Mouse (Mus musculus) heart, postnatal 10 days (tissue): Measurements from ENCODE around the gene Slc2a3. TPM values are rescaled to one million over a fixed set of nuclear protein-coding genes. Genes with fewer than 3 reads are reported as not detected.
"Not testable (repeated sequence)": the region's sequence is repeated elsewhere in the genome, so short reads cannot be mapped to it uniquely, and the experiment has no call there.

Experiments used
- DNase-seq, 2 experiments: peaks; one replicate each; pipeline ENCODE4 v3.0.0; 2021
- intact Hi-C: fragments of 180-260 bp; cut with DNase I; formaldehyde crosslinking; loops from one replicate; pipeline ENCODE4 v1.15.1; 2025
- total RNA-seq, 2 experiments: library from RNA; stranded (reverse); gene quantifications; 2 replicates each; pipeline ENCODE4 v1.2.3; 2021

Slc2a3 gene
- total RNA-seq, 2 experiments from 2014 or later: 2.1 to 2.5 TPM

DNA sequence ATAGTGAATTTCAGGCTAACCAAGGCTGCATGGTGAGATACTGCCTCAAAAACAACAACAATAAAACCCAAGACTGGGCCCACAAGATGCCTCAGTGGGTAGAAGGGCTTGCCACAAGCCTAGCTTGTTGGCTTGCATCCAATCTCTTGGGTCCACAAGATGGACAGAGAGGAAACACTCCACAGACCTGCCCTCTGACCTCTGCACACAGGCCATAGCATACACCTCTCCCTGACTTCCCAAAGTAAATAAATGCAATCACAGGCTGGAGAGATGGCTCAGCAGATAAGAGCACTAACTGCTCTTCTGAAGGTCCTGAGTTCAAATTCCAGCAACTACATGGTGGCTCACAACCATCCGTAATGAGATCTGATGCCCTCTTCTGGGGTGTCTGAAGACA lies 83.2 kb downstream of the Slc2a3 start:
- DNase-seq, intact Hi-C loops: not testable (repeated sequence)

DNA sequence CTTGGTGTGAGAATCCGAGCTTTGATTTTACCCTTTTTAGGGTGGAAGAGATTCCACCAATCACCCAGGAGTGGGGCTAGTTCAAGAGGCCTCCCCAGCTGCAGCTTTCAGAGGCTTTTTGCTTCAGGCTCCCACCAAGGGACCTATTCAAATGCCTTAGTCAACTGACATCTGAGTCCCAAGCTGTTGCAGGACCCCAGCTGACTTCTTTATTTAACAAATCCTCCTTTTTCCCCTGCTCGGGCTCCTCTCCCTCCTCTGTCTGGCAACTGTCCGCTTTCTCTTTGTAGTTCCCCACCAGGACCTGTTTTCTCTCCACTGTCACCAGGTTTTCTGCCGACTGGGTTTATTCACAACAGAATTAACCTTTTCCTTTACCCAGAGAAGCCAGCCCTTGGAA lies 85.6 kb downstream of the Slc2a3 start:
- intact Hi-C loops: no loop called here

DNA sequence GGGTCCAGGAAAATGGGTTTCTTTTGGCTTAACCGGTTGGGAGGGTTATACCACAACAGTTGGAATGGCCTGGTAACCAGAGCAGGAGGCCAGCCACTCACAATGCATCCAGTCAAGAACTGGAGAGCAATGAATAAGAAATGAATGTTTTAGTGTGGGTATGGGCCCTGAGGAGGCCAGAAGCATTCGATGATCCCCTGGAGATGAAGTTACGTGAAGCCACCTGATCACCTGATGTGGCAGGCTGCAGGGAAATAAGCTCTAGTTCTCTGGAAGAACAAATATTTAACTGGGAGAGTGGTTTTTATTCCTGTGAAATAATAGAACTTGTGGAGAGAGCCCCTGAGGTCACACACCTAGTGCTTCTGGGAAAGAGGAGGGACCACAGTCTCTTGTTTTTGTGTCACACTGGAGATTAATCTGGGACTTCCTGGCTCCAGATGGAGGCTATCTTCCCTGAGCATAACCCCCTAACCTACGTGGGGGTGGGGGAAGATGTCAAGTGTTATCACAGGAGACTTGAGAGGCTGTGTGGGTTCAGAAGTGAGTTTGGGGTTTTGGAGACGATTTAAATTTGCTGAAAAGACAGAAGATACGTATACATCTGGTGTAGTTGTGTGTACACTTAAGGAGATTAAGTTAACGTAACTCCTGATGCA lies 86.6 kb downstream of the Slc2a3 start:
- DNase-seq: no peak
- intact Hi-C loops: no loop called here

More for the DNA sequence above, 85.6 kb downstream of the Slc2a3 start:
- no peak for DNase-seq

DNA sequence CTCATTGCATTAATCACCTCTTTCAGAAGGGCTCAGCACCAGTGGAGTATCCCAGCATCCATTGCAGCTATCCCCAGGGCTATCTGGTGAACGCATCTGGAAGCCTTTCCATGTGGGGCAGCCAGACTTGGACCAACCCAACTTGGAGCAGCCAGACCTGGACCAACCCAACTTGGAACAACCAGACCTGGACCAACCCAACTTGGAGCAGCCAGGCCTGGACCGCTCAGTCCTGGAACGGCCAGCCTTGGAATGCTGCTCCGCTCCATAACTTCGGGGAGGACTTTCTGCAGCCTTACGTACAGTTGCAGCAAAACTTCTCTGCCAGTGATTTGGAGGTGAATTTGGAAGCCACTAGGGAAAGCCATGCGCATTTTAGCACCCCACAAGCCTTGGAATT lies 88.3 kb downstream of the Slc2a3 start:
- intact Hi-C loops: not testable (repeated sequence)

DNA sequence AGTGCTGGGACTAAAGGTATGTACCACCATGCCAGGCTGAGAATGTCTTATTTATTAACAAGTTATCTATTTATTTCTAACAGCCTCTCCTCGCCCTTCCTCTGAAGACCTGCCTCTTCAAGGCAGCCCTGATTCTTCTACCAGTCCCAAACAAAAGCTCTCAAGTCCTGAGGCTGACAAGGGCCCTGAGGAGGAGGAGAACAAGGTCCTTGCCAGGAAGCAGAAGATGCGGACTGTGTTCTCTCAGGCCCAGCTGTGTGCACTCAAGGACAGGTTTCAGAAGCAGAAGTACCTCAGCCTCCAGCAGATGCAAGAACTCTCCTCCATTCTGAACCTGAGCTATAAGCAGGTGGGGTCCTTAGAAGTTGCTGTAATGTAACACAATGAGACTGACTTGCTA lies 90.0 kb downstream of the Slc2a3 start:
- intact Hi-C loops: no loop called here
- DNase-seq: no peak

More for the DNA sequence above, 88.3 kb downstream of the Slc2a3 start:
- not testable (repeated sequence) for DNase-seq

DNA sequence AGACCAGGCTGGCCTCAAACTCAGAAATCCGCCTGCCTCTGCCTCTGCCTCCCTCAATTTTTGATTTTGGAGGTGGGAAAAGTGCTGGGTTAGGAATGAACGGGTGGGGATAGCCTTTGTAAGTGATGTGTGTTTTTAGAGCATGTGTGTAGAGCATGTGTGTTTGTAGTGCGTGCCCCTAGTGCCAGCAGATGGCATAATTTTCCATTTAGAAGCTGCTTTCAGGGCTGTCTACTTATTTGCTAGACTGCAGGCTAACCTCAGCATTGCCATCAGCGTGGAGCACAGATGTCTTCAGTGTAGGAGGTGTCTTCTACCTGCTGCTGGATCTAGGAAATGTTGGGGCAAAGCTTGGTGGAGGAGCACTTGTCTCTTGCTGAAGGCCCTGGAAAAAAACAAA lies 92.6 kb downstream of the Slc2a3 start:
- DNase-seq: no peak
- intact Hi-C loops: no loop called here

DNA sequence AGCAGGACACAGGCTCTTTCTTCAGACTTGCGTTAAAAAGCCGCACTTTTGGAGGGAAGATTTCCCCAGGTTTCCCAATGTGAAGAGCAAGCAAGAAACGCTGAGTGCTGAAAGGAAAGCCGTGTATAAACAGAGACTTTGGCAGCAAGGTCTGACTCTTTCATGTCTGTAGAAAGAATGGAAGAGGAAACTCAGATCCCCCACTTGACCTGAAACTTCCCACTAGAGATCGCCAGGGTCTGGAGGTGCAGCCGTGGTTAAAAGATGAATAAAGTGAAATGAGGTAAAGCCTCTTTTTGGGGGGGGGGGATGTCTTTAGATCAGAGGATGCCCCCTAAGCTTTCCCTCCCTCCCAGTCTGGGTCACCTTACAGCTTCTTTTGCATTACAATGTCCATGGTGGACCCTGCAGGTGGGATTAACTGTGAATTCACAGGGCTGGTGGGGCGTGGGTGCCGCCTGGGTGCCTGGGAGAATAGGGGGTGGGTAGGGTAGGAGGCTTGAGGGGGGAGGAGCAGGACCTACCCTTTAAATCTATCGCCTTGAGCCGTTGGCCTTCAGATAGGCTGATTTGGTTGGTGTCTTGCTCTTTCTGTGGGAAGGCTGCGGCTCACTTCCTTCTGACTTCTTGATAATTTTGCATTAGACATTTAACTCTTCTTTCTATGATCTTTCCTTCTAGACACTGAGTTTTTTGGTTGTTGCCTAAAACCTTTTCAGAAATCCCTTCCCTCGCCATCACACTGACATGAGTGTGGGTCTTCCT lies 94.2 kb downstream of the Slc2a3 start, which contains the start of gene Nanog:
Gene Nanog (plus strand): TSS at position 454 of the 765 bp plus-strand sequence.
- DNase-seq: no peak
- intact Hi-C loops: no loop called here

DNA sequence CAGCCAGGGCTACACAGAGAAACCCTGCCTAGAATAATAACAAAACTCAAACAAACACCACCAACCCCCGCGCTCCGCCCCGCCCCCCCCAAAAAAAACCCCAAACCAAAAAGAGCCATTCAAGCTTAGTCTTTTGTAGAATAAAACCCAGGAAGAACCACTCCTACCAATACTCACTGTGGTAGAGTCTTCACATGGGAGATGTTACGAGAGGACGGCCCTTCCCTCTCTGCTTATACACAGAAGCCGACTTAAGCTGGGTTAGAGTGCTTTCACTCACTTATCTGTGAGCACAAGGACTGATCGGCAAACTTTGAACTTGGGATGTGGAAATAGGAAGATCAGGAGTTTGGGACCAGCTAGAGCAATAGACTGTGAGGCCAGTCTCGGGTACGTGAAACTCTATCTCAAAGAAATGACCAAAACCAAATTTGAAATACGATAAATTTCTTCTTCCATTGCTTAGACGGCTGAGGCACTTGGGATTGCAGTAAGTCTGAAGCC lies 95.1 kb downstream of the Slc2a3 start:
- no peak for DNase-seq
- intact Hi-C loops: no loop called here

DNA sequence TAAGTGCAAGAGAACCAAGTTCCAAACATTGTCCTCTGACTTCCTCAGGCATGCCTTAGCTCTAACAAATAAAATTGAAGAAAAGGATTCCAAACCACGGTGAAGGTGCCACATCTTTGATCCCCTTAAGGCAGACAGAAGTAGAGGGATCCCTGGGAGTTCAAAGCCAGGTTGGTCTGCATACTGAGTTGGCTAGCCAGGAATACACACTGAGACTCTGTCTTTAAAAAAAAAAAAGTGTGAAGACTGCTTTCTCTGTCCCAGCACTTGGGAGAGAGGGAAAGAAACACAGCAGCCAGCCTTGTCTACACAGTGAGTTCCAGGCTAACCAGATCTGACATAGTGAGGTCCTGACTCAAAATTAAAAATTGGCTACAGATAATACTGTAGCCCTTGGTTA lies 97.7 kb downstream of the Slc2a3 start:
- intact Hi-C loops: no loop called here
- DNase-seq: no peak

DNA sequence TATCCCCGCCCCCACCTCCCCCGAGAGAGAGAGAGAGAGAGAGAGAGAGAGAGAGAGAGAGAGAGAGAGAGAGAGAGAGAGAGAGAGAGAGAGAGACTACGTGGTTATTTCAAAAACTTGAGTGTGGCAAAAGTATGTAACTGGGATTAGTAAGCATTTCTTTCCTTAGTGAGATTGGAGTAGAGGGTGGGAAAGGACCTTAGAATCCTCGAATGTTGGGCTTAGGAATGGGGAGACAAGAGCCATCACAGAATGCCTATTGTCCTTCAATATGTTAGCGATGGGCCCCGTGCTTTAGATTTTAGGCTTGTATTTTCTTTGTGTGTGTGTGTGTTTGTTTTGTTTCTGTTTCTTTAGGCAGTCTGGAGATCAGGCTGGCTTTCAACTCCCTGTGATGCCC lies 98.2 kb downstream of the Slc2a3 start:
- no peak for DNase-seq
- intact Hi-C loops: no loop called here

DNA sequence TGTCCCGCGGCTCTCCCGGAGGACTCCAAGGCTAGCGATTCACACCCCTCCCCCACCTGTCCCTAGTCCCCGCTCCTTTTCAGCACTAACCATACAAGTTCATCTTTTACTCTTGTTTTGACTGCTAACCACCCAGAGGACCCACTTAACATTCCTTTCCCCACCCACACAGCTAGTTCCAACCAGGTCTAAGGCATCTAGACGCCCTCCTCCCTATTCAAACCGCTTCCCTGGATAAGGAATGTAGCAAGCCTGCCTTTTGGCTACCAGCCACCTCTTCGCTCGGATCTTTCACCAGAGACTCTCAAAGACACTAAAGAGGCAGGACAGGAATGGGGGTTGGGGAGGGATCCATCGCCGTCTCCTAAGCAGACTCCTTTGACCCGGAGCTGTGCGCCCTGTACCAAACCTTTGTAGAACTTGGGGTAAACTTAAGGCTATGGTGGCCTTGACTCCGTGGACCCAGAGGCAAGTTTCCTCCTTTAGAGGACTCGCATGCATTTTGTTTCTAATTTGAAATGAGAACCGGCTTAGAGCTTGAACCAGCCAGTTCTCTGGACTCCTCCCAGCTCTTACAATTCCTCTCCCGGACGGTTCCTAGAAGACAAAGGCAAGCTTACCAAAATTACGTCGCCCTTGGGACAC lies 98.8 kb downstream of the Slc2a3 start:
- peak; percentile 55 to 65 for DNase-seq
- intact Hi-C loops: no loop called here

DNA sequence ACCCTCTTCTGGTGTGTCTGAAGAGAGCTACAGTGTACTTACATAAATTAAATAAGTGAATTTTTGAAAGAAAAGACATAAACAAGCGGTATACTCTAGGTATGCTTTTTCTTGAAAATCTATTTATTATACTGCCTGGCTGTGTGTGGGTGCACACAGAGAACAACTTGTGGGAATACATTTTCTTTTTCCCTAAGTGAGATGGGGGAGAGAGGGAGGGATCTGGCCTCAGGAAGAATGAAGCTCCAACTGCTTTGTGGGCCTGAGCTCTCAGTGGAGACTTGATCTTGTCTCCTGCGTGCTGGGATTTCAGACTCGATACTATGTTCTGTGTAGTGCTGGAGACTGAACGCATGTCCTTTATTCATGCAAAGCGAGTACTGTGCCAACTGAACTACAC lies 99.6 kb downstream of the Slc2a3 start:
- intact Hi-C loops: no loop called here
- DNase-seq: no peak

DNA sequence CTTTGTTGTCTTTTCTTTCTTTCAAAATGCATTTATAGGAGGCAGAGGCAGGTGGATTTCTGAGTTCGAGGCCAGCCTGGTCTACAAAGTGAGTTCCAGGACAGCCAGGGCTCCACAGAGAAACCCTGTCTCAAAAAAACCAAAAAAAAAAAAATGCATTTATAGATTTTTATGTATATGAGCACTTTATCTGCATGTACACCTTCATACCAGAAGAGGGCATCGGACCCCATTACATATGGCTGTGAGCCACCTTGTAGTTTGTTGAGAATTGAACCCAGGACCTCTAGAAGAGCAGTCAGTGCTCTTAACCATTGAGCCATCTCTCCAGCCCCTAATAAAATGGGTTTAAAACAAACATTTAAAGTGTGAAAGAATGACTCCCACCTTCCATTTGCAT lies 101.8 kb downstream of the Slc2a3 start:
- intact Hi-C loops, DNase-seq: not testable (repeated sequence)

DNA sequence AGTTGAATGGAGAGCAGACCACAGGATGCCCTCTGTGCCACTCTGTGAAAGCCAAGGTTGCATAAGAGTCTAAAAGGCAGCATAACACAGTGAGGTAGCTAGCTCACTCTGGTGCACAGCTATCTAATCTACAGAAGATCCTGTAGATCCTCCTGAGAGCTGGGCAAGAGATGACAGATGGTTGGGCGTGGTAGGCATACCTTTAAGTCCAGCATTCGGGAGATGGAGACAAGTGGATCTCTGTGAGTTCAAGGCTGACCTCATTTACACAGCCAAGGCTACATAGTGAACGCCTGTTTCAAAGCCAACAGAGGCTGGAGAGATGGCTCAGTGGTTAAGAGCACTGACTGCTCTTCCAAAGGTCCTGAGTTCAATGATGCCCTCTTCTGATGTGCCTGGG lies 106.0 kb downstream of the Slc2a3 start:
- intact Hi-C loops: no loop called here
- no peak for DNase-seq

DNA sequence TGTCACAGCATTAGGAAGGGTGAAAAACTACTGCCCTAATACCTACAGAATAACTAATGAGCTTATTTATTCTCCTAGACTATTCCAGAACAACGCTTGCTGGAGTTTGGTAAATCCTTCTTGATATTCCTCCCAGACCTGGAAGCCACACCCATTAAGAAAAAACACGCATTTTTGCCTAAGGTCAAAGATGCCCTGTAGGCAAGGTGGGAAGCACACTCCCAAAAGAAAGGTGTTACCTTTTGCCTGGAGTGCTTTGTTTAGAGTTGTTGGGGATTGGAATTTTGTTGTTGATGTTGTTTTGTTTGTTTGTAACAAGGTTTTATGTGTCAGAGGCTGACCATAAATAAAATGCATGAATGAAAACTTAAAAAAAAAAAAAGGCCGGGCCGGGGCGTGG lies 111.4 kb downstream of the Slc2a3 start:
- no peak for DNase-seq

DNA sequence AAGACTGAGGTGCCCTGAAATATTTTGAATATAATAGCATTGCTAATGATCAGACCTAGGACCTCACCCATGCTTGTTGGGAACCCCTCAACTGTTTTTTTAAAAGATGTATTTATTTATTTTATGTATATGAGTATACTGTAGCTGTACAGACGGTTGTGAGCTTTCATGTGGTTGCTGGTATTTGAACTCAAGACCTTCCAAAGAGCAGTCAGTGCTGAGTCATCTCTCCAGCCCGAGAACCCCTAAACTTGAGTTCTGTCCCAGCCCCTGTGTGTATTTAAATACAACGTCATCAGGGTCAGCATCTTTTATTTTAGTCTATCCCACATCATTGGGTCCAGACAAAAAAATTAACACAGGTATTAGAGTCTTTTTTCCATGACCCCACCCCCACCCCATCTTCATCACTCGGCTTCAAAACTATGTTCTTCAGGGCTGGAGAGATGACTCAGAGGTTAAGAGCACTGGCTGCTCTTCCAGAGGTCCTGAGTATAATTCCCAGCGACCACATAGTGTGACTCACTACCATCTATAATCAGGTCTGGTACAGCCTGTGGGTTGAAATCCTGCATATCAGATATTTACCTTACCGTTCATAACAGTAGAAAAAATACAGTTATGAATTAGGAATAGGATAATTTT lies 111.9 kb downstream of the Slc2a3 start:
- intact Hi-C loops: no loop called here
- DNase-seq: no peak

More for the DNA sequence above, 111.4 kb downstream of the Slc2a3 start:
- intact Hi-C loops: no loop called here

DNA sequence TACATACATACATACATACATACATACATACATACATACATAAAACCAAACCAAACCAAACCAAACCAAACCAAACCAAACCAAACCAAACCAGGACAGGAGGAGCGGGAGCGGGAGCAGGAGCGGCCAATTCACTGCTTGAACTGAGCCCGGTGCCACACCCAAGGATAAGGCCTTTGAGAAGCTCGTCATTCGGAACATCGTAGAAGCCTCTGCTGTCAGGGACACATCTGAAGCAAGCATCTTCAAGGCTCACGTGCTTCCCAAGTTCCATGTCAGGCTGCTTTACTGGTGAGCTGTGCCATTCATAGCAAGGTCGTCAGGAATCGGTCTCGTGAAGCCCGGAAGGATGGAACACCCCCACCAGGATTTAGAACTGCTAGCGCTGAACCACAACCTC lies 114.7 kb downstream of the Slc2a3 start:
- intact Hi-C loops: no loop called here
- no peak for DNase-seq

DNA sequence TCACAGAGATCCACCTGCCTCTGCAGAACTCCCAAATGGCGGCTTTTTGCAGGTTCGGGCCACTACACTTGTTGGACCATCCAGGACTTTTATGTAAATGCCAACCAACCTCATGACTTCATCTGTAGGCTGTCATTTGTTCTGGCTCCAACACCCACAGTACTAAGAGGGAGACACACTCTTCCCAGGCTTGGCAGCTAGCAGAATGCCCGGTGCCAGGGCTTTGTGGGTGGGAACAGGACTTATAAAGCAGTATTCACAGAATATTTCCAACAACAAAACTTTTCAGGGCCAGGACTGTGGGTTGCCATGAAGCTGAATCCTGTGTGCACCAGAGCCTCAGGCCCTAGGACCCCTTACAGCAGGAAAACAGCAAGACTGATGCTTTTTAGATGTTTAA lies 118.8 kb downstream of the Slc2a3 start:
- no peak for DNase-seq
- intact Hi-C loops: no loop called here
